Mouse (Mus musculus): ENCODE measurements around the gene Sgms2. TPM values are rescaled to one million over a fixed set of nuclear protein-coding genes. Genes with fewer than 3 reads are reported as not detected.

Sgms2 gene
- polyA plus RNA-seq, 1 experiment from 2014 or later: 1.6 TPM

GRCm38 (mm10) chr3:131511616-131512015 lies 20.4 kb upstream of the Sgms2 start:
- no peak for ATAC-seq (ENCODE audit: low read depth)
- H3K4me1 ChIP-seq (ENCODE audit: control insufficient read depth, insufficient read depth, low read length): no peaks in the 10 kb centered on the region
- H3K36me3 ChIP-seq (ENCODE audit: control insufficient read depth, insufficient read depth, low read length): no peaks in the 10 kb centered on the region
- H3K9ac ChIP-seq (replicated peaks; ENCODE audit: low read depth, low read length): no peak overlapping the region
- H3K4me3 ChIP-seq (ENCODE audit: low read depth, low read length): no peak overlapping the region
- H3K9me3 ChIP-seq (ENCODE audit: control insufficient read depth, low read length): no peaks in the 10 kb centered on the region
- H3K4me2 ChIP-seq (ENCODE audit: low read depth, low read length): no peak overlapping the region
- WGBS: 56% methylated on average over 8 of the region's 8 CpGs
- no peak overlapping the region for H3K27ac ChIP-seq (ENCODE audit: low read depth, low read length)
- H3K27me3 ChIP-seq (ENCODE audit: control insufficient read depth, insufficient read depth, low read length): peaks cover 3% of the 10 kb centered on the region; the same call in 1 of the 2 replicates

DNA sequence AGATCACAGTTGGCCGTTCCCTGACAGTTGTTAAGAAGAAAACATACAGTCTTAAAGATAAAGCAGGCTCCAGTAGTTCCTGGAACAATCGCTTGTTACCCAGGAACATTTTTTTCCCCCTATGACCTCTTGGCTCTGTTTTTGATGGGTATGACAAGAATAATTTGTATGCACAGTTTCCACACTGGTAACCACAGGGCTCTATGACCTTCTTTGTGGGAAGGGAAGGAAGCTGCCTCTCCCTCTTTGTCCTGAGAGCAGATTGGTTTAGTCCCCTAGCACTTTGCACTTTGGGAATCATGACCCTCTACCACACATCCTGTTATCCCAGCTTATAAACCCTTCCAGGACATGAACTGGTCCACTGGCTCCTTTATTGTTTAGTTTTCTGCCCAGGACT lies 16.8 kb upstream of the Sgms2 start:
- H3K4me2 ChIP-seq (ENCODE audit: low read depth, low read length): no peak overlapping the region
- H3K27ac ChIP-seq (ENCODE audit: low read depth, low read length): no peak overlapping the region
- WGBS: 78% methylated on average over 2 of the region's 2 CpGs
- H3K9me3 ChIP-seq (ENCODE audit: control insufficient read depth, low read length): no peaks in the 10 kb centered on the region
- no peak overlapping the region for H3K9ac ChIP-seq (replicated peaks; ENCODE audit: low read depth, low read length)
- ATAC-seq (ENCODE audit: low read depth): no peak
- H3K27me3 ChIP-seq (ENCODE audit: control insufficient read depth, insufficient read depth, low read length): peaks cover 17% of the 10 kb centered on the region
- no peaks in the 10 kb centered on the region for H3K4me1 ChIP-seq (ENCODE audit: control insufficient read depth, insufficient read depth, low read length)
- H3K4me3 ChIP-seq (ENCODE audit: low read depth, low read length): no peak overlapping the region
- H3K36me3 ChIP-seq (ENCODE audit: control insufficient read depth, insufficient read depth, low read length): no peaks in the 10 kb centered on the region

- no peak overlapping the region for H3K4me3 ChIP-seq (ENCODE audit: low read depth, low read length)
- no peaks in the 10 kb centered on the region for H3K36me3 ChIP-seq (ENCODE audit: control insufficient read depth, insufficient read depth, low read length)
- H3K9ac ChIP-seq (replicated peaks; ENCODE audit: low read depth, low read length): no peak overlapping the region
- WGBS: 90% methylated on average over 14 of the region's 14 CpGs
- H3K27ac ChIP-seq (ENCODE audit: low read depth, low read length): no peak overlapping the region
- ATAC-seq (ENCODE audit: low read depth): no peak
- no peak overlapping the region for H3K4me2 ChIP-seq (ENCODE audit: low read depth, low read length)
- H3K4me1 ChIP-seq (ENCODE audit: control insufficient read depth, insufficient read depth, low read length): no peaks in the 10 kb centered on the region
- H3K27me3 ChIP-seq (ENCODE audit: control insufficient read depth, insufficient read depth, low read length): peaks cover 24% of the 10 kb centered on the region
- no peaks in the 10 kb centered on the region for H3K9me3 ChIP-seq (ENCODE audit: control insufficient read depth, low read length)
Measured at GRCm38 (mm10) chr3:131504595-131505223, 13.5 kb upstream of the Sgms2 start.

DNA sequence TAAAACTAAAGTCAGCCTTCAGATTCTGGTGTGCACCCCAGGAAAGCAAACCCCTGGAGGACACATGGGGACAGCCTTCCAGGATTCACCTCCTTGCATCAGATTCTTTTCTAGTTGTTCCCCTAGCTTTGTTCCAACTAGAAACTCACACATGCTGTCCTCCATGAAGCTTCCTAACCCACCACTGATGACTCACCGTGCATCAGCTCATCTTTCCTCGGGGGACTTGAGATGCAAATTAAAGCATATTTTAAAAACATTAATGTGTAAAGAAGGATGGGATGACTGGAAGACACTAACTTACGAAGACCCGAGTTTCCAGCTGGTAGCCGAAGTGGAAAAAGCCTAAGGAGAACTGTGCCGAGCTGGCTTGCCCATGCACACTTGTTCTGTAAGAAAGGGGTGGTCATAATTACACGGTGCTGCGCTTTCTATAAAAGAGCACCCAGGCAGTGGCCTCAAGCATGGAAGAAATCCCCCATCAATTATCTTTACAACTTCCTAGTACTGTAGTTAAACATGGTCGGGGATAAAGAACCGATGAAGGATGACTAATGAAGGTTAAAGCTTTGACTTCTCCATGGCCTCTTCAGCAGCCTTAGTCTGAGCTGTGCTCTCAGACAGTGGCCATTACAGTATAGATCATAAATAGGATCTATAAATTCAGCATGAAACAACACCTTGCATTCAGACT lies 10.6 kb upstream of the Sgms2 start:
- Histone ChIP-seq H3K27me3 (ENCODE audit: control insufficient read depth, insufficient read depth, low read length) (peaks cover 21% of the 10 kb centered on the region), H3K36me3 (ENCODE audit: control insufficient read depth, insufficient read depth, low read length) (no peaks in the 10 kb centered on the region), H3K9ac (replicated peaks; ENCODE audit: low read depth, low read length) (no peak overlapping the region), H3K4me3 (ENCODE audit: low read depth, low read length) (no peak overlapping the region), H3K4me1 (ENCODE audit: control insufficient read depth, insufficient read depth, low read length) (no peaks in the 10 kb centered on the region), H3K27ac (ENCODE audit: low read depth, low read length) (no peak overlapping the region), H3K9me3 (ENCODE audit: control insufficient read depth, low read length) (no peaks in the 10 kb centered on the region), H3K4me2 (ENCODE audit: low read depth, low read length) (no peak overlapping the region)
- 23% methylated on average over 10 of the region's 10 CpGs for WGBS
- peak; percentile 78 for ATAC-seq (ENCODE audit: low read depth)

DNA sequence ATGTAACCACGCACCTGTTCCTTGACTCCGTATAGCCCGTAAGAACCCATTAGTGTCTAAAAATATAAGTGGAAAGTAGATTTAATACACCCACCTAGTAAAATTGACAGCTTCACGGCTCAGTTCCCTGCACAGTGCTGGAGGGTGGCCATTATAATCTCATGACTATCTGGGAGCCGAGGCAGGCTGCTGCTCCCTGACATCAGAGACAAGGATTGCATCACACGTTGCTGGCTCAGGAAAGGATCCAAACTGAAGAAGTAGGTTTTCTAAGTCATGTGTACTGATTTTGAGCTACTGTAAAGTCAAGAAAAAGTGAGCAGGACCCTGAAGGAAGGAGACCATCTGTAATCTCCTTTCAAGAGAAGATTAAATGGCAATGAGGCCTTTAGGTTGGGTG lies 8.4 kb upstream of the Sgms2 start:
- WGBS: 76% methylated on average over 6 of the region's 6 CpGs
- H3K36me3 ChIP-seq (ENCODE audit: control insufficient read depth, insufficient read depth, low read length): no peaks in the 10 kb centered on the region

GRCm38 (mm10) chr3:131496506-131497122 lies 5.4 kb upstream of the Sgms2 start:
- H3K27ac ChIP-seq (ENCODE audit: low read depth, low read length): no peak overlapping the region
- ATAC-seq (ENCODE audit: low read depth): no peak
- H3K36me3 ChIP-seq (ENCODE audit: control insufficient read depth, insufficient read depth, low read length): no peaks in the 10 kb centered on the region
- peaks cover 32% of the 10 kb centered on the region for H3K27me3 ChIP-seq (ENCODE audit: control insufficient read depth, insufficient read depth, low read length)
- H3K9ac ChIP-seq (replicated peaks; ENCODE audit: low read depth, low read length): no peak overlapping the region
- H3K9me3 ChIP-seq (ENCODE audit: control insufficient read depth, low read length): no peaks in the 10 kb centered on the region
- H3K4me2 ChIP-seq (ENCODE audit: low read depth, low read length): no peak overlapping the region
- H3K4me3 ChIP-seq (ENCODE audit: low read depth, low read length): no peak overlapping the region
- WGBS: 30% methylated on average over 10 of the region's 10 CpGs
- no peaks in the 10 kb centered on the region for H3K4me1 ChIP-seq (ENCODE audit: control insufficient read depth, insufficient read depth, low read length)

More for the DNA sequence above, 8.4 kb upstream of the Sgms2 start:
- H3K9me3 ChIP-seq (ENCODE audit: control insufficient read depth, low read length): no peaks in the 10 kb centered on the region
- H3K4me3 ChIP-seq (ENCODE audit: low read depth, low read length): no peak overlapping the region
- H3K4me2 ChIP-seq (ENCODE audit: low read depth, low read length): no peak overlapping the region
- H3K27me3 ChIP-seq (ENCODE audit: control insufficient read depth, insufficient read depth, low read length): peaks cover 22% of the 10 kb centered on the region
- no peak overlapping the region for H3K27ac ChIP-seq (ENCODE audit: low read depth, low read length)
- no peak for ATAC-seq (ENCODE audit: low read depth)
- H3K9ac ChIP-seq (replicated peaks; ENCODE audit: low read depth, low read length): no peak overlapping the region
- no peaks in the 10 kb centered on the region for H3K4me1 ChIP-seq (ENCODE audit: control insufficient read depth, insufficient read depth, low read length)

DNA sequence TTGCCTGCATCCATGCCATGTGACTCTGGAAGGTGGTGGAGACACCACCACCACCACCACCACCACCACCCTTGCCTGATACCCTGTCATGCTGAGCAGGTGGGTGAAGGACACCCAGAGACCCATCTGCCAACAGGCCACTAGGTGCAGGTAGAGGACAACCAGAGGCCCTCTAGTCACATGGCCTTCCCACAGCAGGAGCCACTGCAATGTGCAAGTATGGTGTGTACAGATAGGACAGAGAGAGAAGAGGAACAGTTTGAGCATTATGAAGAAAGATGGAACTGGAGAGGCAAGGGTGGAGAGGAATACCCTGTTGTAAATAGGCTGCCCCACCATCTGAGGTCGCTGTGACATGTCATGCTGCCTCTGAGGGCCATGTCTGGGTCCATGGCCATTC lies 3.9 kb upstream of the Sgms2 start:
- H3K27me3 ChIP-seq (ENCODE audit: control insufficient read depth, insufficient read depth, low read length): peaks cover 41% of the 10 kb centered on the region

DNA sequence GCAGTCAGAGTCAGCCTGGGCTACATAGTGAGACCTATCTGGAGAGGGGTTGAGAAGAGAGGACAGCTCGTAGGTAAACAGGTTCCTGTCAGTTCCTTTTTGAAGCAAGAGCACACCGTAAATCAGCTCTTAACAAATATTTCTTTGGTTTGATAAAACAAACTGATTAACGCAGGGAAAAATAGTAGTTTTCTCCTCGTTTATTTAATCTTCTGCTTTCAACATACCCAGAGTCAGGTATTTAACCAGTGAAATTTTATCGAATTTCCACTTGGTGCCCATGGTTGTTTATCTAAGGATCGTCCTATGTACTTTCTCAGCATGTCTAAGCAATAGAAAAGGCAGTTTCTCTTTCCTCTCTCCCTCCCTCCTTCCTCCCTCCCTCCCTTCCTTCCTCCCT lies 2.0 kb upstream of the Sgms2 start:
- H3K27me3 ChIP-seq (ENCODE audit: control insufficient read depth, insufficient read depth, low read length): peaks cover 47% of the 10 kb centered on the region
- no peak overlapping the region for H3K4me3 ChIP-seq (ENCODE audit: low read depth, low read length)
- H3K9me3 ChIP-seq (ENCODE audit: control insufficient read depth, low read length): no peaks in the 10 kb centered on the region
- ATAC-seq (ENCODE audit: low read depth): no peak
- 63% methylated on average over 6 of the region's 6 CpGs for WGBS
- H3K4me1 ChIP-seq (ENCODE audit: control insufficient read depth, insufficient read depth, low read length): 0 out of 2 replicates have a peak, but pooled peaks cover 8% of the 10 kb centered on the region
- H3K9ac ChIP-seq (replicated peaks; ENCODE audit: low read depth, low read length): no peak overlapping the region
- no peaks in the 10 kb centered on the region for H3K36me3 ChIP-seq (ENCODE audit: control insufficient read depth, insufficient read depth, low read length)
- no peak overlapping the region for H3K27ac ChIP-seq (ENCODE audit: low read depth, low read length)
- no peak overlapping the region for H3K4me2 ChIP-seq (ENCODE audit: low read depth, low read length)

More for the DNA sequence above, 3.9 kb upstream of the Sgms2 start:
- H3K9me3 ChIP-seq (ENCODE audit: control insufficient read depth, low read length): no peaks in the 10 kb centered on the region
- 0 out of 2 replicates have a peak, but pooled peaks cover 5% of the 10 kb centered on the region for H3K4me1 ChIP-seq (ENCODE audit: control insufficient read depth, insufficient read depth, low read length)
- no peaks in the 10 kb centered on the region for H3K36me3 ChIP-seq (ENCODE audit: control insufficient read depth, insufficient read depth, low read length)
- 76% methylated on average over 1 of the region's 1 CpGs for WGBS
- no peak for ATAC-seq (ENCODE audit: low read depth)
- H3K27ac ChIP-seq (ENCODE audit: low read depth, low read length): no peak overlapping the region
- H3K9ac ChIP-seq (replicated peaks; ENCODE audit: low read depth, low read length): no peak overlapping the region
- no peak overlapping the region for H3K4me2 ChIP-seq (ENCODE audit: low read depth, low read length)
- H3K4me3 ChIP-seq (ENCODE audit: low read depth, low read length): no peak overlapping the region

- no peaks in the 10 kb centered on the region for H3K36me3 ChIP-seq (ENCODE audit: control insufficient read depth, insufficient read depth, low read length)
- 94% methylated on average over 7 of the region's 7 CpGs for WGBS
- H3K4me3 ChIP-seq (ENCODE audit: low read depth, low read length): no peak overlapping the region
- no peak overlapping the region for H3K4me2 ChIP-seq (ENCODE audit: low read depth, low read length)
- H3K27ac ChIP-seq (ENCODE audit: low read depth, low read length): no peak overlapping the region
- ATAC-seq (ENCODE audit: low read depth): no peak
- H3K4me1 ChIP-seq (ENCODE audit: control insufficient read depth, insufficient read depth, low read length): 0 out of 2 replicates have a peak, but pooled peaks cover 8% of the 10 kb centered on the region
- no peaks in the 10 kb centered on the region for H3K9me3 ChIP-seq (ENCODE audit: control insufficient read depth, low read length)
- H3K27me3 ChIP-seq (ENCODE audit: control insufficient read depth, insufficient read depth, low read length): peaks cover 51% of the 10 kb centered on the region
- no peak overlapping the region for H3K9ac ChIP-seq (replicated peaks; ENCODE audit: low read depth, low read length)
Measured at GRCm38 (mm10) chr3:131491980-131492379, 769 bp upstream of the Sgms2 start.

All from neural tube, embryonic 14.5 days (tissue).